Mouse (Mus musculus) limb, embryonic 13.5 days (tissue): ENCODE data around the gene Prdm12. TPM values are rescaled to one million over a fixed set of nuclear protein-coding genes. Genes with fewer than 3 reads are reported as not detected.
A peak's percentile ranks its signal among the peaks of the same experiment; 100 is the strongest.
"Not testable (repeated sequence)": the region's sequence is repeated elsewhere in the genome, so short reads cannot be mapped to it uniquely, and the experiment has no call there.

Source experiments
- ATAC-seq: fragments of 200-750 bp; cut with Nextera tagmentation; 2 replicates; pipeline ENCODE4 v1.8.0; 2017; ENCODE audit warnings: low read depth, moderate number of reproducible peaks, moderate TSS enrichment; ENCODE audit not compliant: low FRiP score
- H3K27ac ChIP-seq: fragments of 300-500 bp; sonication (generic); 2 replicates; pipeline ENCODE4 v1.5.1; 2015; ENCODE audit warnings: inconsistent platforms, mild to moderate bottlenecking, moderate library complexity
- H3K27me3 ChIP-seq: fragments of 300-500 bp; sonication (generic); 2 replicates; pipeline ENCODE4 v1.6.1; 2015; ENCODE audit warnings: mild to moderate bottlenecking, inconsistent platforms
- H3K36me3 ChIP-seq: fragments of 300-500 bp; sonication (generic); 2 replicates; pipeline ENCODE4 v1.6.1; 2015; ENCODE audit warnings: inconsistent platforms, mild to moderate bottlenecking, moderate library complexity
- H3K4me1 ChIP-seq: fragments of 300-500 bp; sonication (generic); 2 replicates; pipeline ENCODE4 v1.6.1; 2015; ENCODE audit warnings: inconsistent platforms
- H3K4me2 ChIP-seq: fragments of 300-500 bp; sonication (generic); replicated peaks from 2 replicates; pipeline ENCODE4 v1.6.1; 2015; ENCODE audit warnings: inconsistent platforms, mild to moderate bottlenecking, moderate library complexity
- H3K4me3 ChIP-seq: fragments of 300-500 bp; sonication (generic); 2 replicates; pipeline ENCODE4 v1.5.1; 2015; ENCODE audit warnings: moderate library complexity, mild to moderate bottlenecking, inconsistent platforms
- H3K9ac ChIP-seq: fragments of 300-500 bp; sonication (generic); 2 replicates; pipeline ENCODE4 v1.6.1; 2015; ENCODE audit warnings: mild to moderate bottlenecking, inconsistent platforms
- H3K9me3 ChIP-seq: fragments of 300-500 bp; sonication (generic); 2 replicates; pipeline ENCODE4 v1.6.1; 2016; ENCODE audit warnings: inconsistent platforms
- WGBS: fragments of 180-500 bp; shearing (Covaris S2); methylation state at CpG from one replicate; pipeline ENCODE4 v1.1.7; 2015; 5-methylcytosine and 5-hydroxymethylcytosine counted together
- polyA plus RNA-seq: library from polyadenylated mRNA; unstranded; fragments of >200 nt; fragmentation: Nextera tagmentation; extraction: Ambion mirVana; gene quantifications from 2 replicates; pipeline ENCODE4 v1.2.1, GENCODE M21; 2015

The Prdm12 gene
- polyA plus RNA-seq, 1 experiment from 2014 or later = not detected

DNA sequence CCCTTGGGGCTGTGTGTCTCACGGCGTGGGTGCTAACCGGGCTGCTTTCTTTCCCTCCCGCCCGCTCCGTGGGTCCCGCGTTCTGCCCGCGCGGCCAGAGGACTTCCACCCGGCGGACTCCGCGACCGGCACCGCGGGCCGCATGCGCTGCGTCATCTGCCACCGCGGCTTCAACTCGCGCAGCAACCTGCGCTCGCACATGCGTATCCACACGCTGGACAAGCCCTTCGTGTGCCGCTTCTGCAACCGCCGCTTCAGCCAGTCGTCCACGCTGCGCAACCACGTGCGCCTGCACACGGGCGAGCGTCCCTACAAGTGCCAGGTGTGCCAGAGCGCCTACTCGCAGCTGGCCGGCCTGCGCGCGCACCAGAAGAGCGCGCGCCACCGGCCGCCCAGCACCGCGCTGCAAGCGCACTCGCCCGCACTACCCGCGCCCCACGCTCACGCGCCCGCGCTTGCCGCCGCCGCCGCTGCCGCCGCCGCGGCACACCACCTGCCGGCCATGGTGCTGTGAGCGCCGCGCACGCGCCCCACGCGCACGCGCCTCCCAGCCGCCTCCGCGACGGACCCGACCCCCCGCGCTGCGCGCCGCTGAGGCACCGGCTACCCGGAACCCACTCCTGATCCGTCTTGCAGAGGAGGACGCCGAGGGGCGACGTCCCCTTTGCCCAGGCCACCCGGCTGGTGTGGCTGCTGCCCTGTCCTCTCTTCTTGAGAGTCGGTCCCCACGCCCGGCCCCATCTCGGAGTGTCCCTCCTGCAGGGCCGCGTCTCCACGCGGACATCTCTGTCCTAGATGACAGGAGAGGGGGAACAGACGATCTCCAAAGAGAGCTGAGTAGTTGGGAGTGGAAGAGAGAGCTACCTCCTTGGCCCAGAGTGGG lies 14.4 kb downstream of the Prdm12 start:
- ATAC-seq = no peak
- under 1% methylated on average over 89 of the region's 109 CpGs for WGBS
- H3K9ac ChIP-seq = peak overlapping the region; percentile 54; the same call in 1 of the 2 replicates

DNA sequence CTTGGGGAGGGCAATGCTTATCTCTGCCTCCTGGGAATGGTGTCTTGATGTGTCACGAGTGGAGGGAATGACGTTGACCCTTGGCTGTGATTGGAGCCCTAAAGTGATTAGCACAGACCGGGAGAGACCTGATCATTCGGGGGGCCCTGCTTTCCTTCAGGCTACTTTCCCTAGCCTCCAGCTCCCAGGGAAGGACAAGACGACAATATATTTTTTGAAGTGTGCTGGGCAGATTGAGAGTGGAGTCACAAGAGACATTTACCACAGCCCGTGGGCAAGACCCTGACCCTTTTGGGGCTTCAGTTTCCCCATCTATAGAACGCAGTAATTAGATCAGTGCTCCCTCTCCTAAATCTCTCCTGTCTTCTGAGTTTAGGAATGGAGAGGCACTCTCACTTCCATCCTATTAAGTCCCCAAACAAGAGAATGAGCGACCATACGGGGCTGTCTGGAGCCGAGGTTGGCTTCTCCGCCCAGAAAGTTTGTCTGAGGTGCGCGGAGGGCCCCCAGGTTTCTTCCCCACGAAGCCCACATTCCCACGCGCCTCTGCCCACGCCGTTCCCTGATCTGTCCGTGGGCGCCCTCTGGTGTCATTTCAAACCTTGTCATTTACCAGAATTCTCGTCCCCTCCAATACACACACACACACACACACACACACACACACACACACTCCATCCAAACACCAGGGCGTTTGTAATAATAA lies 15.2 kb downstream of the Prdm12 start:
- Histone ChIP-seq H3K4me3 (peak overlapping the region; percentile 60), H3K9me3 (peaks cover 8% of the 10 kb centered on the region; the same call in 1 of the 2 replicates), H3K27me3 (peaks cover 89% of the 10 kb centered on the region), H3K27ac (no peak overlapping the region), H3K4me1 (peaks cover 12% of the 10 kb centered on the region; the same call in 1 of the 2 replicates), H3K4me2 (peak overlapping the region; percentile 99), H3K36me3 (no peaks in the 10 kb centered on the region), H3K9ac (no peak overlapping the region)
- WGBS = 5% methylated on average over 22 of the region's 22 CpGs
- ATAC-seq = no peak

More for the DNA sequence above, 14.4 kb downstream of the Prdm12 start:
- H3K4me2 ChIP-seq = peak overlapping the region; percentile 99
- H3K4me1 ChIP-seq = peaks cover 12% of the 10 kb centered on the region; the same call in 1 of the 2 replicates
- H3K27ac ChIP-seq = no peak overlapping the region
- H3K36me3 ChIP-seq = no peaks in the 10 kb centered on the region
- H3K27me3 ChIP-seq = peaks cover 95% of the 10 kb centered on the region
- peak overlapping the region; percentile 60 for H3K4me3 ChIP-seq
- peaks cover 5% of the 10 kb centered on the region; the same call in 1 of the 2 replicates for H3K9me3 ChIP-seq

DNA sequence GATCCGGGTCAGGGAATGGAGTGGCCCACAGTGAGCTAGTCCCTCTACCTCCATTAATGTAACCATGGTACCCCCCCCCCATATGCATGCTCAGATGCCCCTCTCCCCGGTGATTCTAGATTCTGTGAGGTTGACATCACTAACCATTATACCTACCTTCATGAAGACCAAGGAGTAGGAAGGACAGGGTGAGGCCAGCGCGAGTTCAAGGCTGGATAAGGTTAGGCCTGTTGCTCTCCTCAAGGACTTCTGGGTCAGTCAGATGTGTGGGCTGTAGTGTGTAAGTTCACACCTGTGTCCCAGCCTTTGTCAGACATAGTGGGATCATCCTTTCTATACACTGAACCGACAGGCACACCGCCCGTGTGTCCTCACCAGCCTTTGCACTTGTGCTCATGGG lies 16.5 kb downstream of the Prdm12 start:
- H3K27me3 ChIP-seq = peaks cover 82% of the 10 kb centered on the region
- ATAC-seq = no peak
- no peak overlapping the region for H3K4me2 ChIP-seq
- H3K4me3 ChIP-seq = no peak overlapping the region
- no peak overlapping the region for H3K27ac ChIP-seq
- H3K9ac ChIP-seq = no peak overlapping the region
- peaks cover 12% of the 10 kb centered on the region; the same call in 1 of the 2 replicates for H3K4me1 ChIP-seq
- WGBS = 80% methylated on average over 7 of the region's 7 CpGs
- H3K9me3 ChIP-seq = peaks cover 8% of the 10 kb centered on the region; the same call in 1 of the 2 replicates
- no peaks in the 10 kb centered on the region for H3K36me3 ChIP-seq

DNA sequence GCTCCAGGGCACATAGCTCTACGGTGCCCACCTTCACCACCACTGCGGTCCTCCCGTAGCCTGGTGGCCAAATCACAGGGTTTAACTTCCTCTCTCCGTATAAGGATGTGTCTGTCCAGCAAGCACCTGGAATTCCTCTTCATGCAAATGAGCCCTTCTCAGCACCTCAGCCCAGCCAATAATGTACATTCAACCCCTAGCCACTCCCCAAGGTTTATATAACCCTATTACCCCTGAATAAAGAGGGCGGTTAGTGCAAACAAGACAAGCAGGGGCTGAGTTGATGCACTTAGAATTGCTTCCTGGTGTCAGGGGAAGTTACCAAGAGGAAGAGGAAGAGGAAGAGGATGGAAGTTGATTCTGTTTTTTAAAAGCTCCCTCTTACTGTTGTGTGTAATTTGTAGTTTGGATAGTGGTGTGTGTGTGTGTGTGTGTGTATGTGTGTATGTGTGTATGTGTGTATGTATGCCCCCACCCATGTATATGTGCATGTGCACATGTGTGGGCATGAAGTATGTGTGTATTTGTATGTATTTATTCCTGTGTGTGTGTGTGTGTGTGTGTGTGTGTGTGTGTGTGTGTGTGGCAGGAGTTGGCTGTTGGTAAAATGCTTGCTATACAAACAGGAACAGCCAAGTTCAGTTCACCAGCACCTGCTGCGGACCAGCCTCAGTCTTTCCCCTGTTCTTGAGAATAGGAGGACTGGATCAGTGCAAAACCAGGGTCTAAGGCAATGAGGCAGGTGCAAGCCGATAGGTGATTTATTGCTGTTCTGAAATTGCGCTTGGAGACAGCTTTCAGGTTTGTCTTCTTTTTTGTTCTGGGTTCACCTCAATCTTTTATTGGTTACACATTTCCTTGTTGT lies 23.3 kb downstream of the Prdm12 start:
- 57% methylated on average over 8 of the region's 8 CpGs for WGBS
- Histone ChIP-seq H3K27me3 (peaks cover 35% of the 10 kb centered on the region), H3K36me3 (no peaks in the 10 kb centered on the region), H3K27ac (no peak overlapping the region), H3K4me3 (no peak overlapping the region), H3K4me2 (no peak overlapping the region), H3K9me3 (peaks cover 8% of the 10 kb centered on the region; the same call in 1 of the 2 replicates), H3K9ac (no peak overlapping the region), H3K4me1 (no peaks in the 10 kb centered on the region)
- ATAC-seq = no peak

DNA sequence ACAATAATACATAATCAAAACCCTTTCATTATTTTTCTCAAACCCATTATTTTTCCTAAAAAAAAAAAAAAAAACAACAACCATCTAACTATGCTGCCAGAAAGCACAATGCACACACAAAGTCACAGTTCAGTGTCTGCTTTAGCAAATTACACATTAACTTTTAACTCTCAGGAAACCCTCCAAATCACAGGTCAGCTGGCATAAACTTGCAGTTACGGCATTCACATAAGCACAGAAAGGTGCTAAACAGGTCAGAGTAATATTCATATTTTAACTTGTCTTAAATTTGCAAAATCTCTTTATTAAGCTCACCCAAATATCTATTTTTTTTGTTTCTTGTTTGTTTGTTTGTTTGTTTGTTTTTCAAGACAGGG lies 24.0 kb downstream of the Prdm12 start:
- Histone ChIP-seq H3K36me3 (no peaks in the 10 kb centered on the region), H3K9ac (no peak overlapping the region), H3K9me3 (peaks cover 7% of the 10 kb centered on the region; the same call in 1 of the 2 replicates), H3K4me2 (no peak overlapping the region), H3K27ac (no peak overlapping the region), H3K4me1 (no peaks in the 10 kb centered on the region), H3K4me3 (no peak overlapping the region), H3K27me3 (peaks cover 28% of the 10 kb centered on the region)
- no peak for ATAC-seq
- WGBS = 84% methylated on average over 1 of the region's 1 CpGs

DNA sequence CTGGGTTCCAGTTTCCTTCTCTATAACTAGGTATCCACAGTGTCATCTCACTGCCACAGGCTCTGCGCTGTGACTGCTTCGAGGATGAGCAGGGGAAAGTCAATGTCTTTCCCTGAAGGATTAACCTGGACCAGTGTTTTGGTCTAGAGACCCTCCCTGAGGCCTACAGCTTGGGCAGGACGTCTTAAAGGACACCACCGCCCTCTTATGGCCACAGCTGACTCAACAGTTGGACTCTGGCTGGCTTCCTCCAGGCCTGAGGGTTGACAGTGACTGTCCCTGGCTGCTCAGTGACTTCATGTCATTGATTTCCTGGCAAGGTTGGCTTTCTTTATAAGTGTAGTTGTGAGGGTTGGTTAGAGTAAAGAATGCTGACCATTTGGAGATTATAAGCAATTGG lies 27.5 kb downstream of the Prdm12 start:
- Histone ChIP-seq H3K4me3 (no peak overlapping the region), H3K9ac (no peak overlapping the region), H3K27me3 (peaks cover 10% of the 10 kb centered on the region), H3K4me2 (no peak overlapping the region), H3K36me3 (peaks cover 2% of the 10 kb centered on the region), H3K27ac (no peak overlapping the region), H3K4me1 (peaks cover 7% of the 10 kb centered on the region), H3K9me3 (no peaks in the 10 kb centered on the region)
- ATAC-seq = no peak
- 26% methylated on average over 4 of the region's 4 CpGs for WGBS

DNA sequence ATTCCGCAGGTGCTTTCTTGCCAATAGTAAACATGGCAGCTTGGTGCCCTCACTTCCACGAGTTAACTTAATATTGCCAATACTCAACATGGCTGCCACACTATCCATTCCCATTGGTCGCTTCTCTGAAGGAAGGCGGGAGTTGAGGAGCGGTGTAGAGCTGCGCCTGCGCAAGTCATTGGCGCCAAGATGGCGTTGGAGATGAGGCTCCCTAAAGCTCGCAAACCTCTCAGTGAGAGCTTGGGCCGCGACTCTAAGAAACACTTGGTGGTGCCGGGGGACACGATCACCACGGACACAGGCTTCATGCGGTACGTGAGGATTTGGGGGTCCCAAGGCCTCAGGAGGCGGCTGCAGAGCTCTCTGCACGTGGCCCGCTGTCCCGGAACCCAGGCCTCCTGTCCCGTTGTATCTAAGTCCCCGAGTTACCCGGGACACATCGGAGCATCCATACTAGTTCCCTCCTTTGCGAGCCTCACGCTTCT lies 30.8 kb downstream of the Prdm12 start, which contains the start of gene Exosc2:
Gene Exosc2 (plus strand): TSS at position 165 of the 485 bp plus-strand sequence.
- H3K9ac ChIP-seq = peak within 1 kb of the TSS; percentile 82
- H3K4me3 ChIP-seq = peak within 1 kb of the TSS; percentile 77
- peaks cover 14% of the 10 kb centered on the region for H3K4me1 ChIP-seq
- WGBS = under 1% methylated on average over 27 of the region's 27 CpGs
- H3K9me3 ChIP-seq = no peaks in the 10 kb centered on the region
- H3K36me3 ChIP-seq = peaks cover 34% of the 10 kb centered on the region
- H3K27me3 ChIP-seq = no peaks in the 10 kb centered on the region
- peak within 1 kb of the TSS; percentile 74; the same call in 1 of the 2 replicates for H3K27ac ChIP-seq
- peak within 1 kb of the TSS; percentile 84 for H3K4me2 ChIP-seq
- peak; percentile 98 for ATAC-seq

DNA sequence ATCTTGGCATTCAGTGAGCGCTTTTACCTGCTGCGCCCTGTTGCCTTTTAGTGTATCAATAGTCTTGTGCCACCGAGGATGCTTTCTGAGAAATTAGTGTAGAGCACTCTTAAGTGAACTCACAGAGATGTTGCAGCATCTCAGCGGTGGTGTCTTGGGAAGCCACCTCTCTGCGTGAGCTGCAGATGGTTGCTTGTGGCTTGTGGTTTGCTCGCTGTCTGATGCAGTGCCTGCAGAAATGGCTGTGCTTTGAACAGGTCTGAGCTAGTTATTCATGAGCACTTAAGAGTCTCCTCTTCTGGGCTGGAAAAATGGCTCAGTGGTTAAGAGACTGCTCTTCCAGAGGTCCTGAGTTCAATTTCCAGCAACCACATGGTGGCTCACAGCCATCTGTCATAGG lies 38.8 kb downstream of the Prdm12 start:
- no peak overlapping the region for H3K4me2 ChIP-seq
- H3K4me3 ChIP-seq = no peak overlapping the region
- H3K27ac ChIP-seq = no peak overlapping the region
- ATAC-seq = no peak
- no peaks in the 10 kb centered on the region for H3K9me3 ChIP-seq
- H3K36me3 ChIP-seq = peaks cover 83% of the 10 kb centered on the region
- no peaks in the 10 kb centered on the region for H3K27me3 ChIP-seq
- H3K9ac ChIP-seq = no peak overlapping the region
- 94% methylated on average over 6 of the region's 6 CpGs for WGBS
- no peaks in the 10 kb centered on the region for H3K4me1 ChIP-seq

DNA sequence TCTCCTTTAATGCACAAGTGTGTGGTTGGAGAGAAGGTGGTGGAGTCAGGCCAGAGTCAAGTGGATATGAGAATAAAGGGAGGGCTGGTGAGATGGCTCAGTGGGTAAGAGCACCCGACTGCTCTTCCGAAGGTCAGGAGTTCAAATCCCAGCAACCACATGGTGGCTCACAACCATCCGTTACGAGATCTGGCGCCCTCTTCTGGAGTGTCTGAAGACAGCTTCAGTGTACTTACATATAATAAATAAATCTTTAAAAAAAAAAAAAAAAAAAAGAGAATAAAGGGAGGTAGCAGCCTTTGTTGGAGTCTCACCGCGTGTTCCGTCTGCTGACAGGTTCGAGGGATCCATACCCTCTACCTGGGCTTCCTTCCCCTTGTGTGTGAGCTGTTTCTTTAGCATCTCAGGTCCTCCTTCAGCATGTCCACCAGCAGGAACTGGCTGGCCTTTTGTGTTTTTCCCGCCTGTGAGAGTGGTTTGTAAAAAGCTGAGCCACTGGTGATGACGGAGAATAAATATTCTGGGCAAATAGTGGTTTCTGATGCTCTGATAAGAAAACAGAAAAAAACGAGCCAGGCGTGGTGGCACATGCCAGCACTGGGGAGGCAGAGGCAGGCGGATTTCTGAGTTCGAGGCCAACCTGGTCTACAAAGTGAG lies 41.3 kb downstream of the Prdm12 start:
- ATAC-seq, H3K4me2 ChIP-seq, H3K9me3 ChIP-seq, H3K27me3 ChIP-seq, H3K4me1 ChIP-seq, H3K4me3 ChIP-seq, H3K9ac ChIP-seq, H3K27ac ChIP-seq: not testable (repeated sequence)
- 87% methylated on average over 15 of the region's 15 CpGs for WGBS
- peaks cover 57% of the 10 kb centered on the region for H3K36me3 ChIP-seq

DNA sequence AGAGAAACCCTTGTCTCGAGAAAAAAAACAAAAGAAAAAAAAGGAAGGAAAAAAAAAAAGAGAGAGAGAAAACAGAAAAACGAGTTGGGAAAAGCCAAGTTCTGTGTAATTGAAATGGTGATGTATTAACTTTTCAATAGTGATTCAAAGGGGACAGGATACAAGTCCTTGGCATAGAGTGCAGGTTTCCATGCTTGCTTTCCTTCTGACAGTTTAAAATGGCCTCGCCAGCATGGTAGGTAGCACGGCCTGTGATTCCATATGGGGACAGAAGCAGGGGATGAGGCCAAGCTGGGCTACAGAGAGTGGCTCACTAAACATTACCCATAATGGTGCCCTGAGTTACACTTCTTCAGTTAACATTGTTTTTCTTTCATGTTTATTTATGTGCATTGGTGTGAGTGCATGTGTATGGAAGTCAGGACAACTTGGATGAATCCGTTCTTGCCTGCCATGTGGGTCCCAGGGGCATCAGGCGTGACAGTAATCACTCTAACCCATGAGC lies 41.9 kb downstream of the Prdm12 start:
- no peaks in the 10 kb centered on the region for H3K9me3 ChIP-seq
- H3K9ac ChIP-seq = no peak overlapping the region
- ATAC-seq = no peak
- H3K36me3 ChIP-seq = peaks cover 51% of the 10 kb centered on the region
- H3K4me1 ChIP-seq = no peaks in the 10 kb centered on the region
- H3K27me3 ChIP-seq = no peaks in the 10 kb centered on the region
- 86% methylated on average over 6 of the region's 6 CpGs for WGBS
- H3K4me3 ChIP-seq = no peak overlapping the region
- no peak overlapping the region for H3K27ac ChIP-seq
- H3K4me2 ChIP-seq = no peak overlapping the region

DNA sequence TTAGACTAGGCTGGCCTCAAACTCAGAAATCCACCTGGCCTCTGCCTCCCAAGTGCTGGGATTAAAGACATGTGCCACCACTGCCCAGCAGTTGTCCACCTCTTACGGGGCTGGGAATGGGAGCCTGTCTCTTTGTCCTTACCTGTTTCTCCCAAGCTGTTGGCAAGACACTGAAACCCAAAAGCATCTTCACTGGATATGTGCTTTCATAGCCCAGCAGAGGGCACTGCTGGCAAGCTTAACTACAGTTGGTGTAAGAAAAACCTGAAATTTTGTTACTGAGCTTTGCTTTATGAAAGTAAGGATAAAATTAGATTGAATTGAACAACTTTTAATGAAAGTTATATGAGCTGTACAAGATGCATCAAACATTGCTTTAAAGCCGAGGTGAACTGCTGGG lies 43.8 kb downstream of the Prdm12 start:
- H3K27ac ChIP-seq = no peak overlapping the region
- no peaks in the 10 kb centered on the region for H3K27me3 ChIP-seq
- WGBS = 22% methylated on average over 2 of the region's 2 CpGs
- H3K4me1 ChIP-seq = peaks cover 3% of the 10 kb centered on the region; the same call in 1 of the 2 replicates
- H3K36me3 ChIP-seq = peaks cover 32% of the 10 kb centered on the region
- no peak overlapping the region for H3K9ac ChIP-seq
- no peak overlapping the region for H3K4me2 ChIP-seq
- H3K4me3 ChIP-seq = no peak overlapping the region
- no peaks in the 10 kb centered on the region for H3K9me3 ChIP-seq
- no peak for ATAC-seq
